Mouse (Mus musculus): ENCODE results near the gene Fcf1. TPM values are rescaled to one million over a fixed set of nuclear protein-coding genes. Genes with fewer than 3 reads are reported as not detected.

Fcf1 gene
- polyA plus RNA-seq, 1 experiment = 74.5 TPM

DNA sequence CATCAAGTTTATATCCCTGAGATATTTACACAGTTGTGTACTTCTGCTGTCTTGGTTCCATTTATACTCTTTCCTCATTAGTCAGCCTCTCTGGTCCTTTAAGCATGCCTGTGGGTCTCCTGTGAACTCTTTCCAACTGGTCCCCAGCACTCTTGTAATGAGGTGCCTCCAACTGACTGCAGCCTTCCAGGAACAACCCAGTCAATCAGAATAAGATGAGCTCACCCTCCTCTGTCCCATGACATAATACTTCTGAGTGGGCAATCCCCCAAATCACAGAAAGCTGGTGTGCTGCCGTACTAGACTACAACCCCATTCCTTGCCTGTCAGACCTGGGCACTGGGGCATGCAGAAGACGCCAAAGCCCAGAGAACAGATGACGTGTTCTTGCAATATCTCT, 14.4 kb upstream of the Fcf1 start:
- Histone ChIP-seq H3K4me1 (ENCODE audit: control insufficient read depth, insufficient read depth, low read length) (peaks cover 2% of the 10 kb centered on the region; the same call in 1 of the 2 replicates), H3K4me3 (ENCODE audit: insufficient read depth, low read length) (no peak overlapping the region), H3K27ac (ENCODE audit: insufficient read depth, low read length) (no peak overlapping the region)
- no peak for TF ChIP-seq CTCF (IDR thresholded peaks at IDR 0.05; ENCODE audit: extremely low read depth, insufficient read depth, low read length)

DNA sequence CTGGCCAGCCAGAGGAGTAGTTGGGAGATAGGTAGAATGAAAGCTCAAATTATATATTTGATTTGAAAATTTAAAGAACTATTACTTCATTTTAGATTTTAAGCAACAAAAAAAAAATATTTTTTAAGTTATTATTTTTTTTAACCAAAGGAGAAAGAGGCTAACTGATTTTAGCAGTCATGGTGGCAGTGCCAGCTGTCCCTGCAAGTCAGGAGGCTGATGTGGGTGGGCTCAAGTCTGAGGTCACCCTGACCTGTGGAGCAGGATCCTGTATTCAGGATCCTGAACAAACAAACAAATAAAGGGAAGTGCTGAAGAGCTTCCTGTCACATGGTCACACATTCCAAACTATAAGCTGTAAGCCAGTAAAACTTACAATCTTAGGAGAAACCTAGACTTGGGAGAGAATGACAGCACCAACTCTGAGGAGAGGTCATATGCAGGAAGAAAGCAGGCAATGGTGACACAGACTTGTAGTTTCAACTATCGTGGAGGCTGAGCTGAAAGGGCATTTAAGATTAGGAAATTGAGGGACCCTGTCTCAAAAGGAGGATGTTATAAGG, 11.8 kb upstream of the Fcf1 start:
- TF ChIP-seq POLR2A (IDR thresholded peaks at IDR 0.05; ENCODE audit: extremely low read depth, insufficient read depth, low read length) = no peak
- TF ChIP-seq CTCF (IDR thresholded peaks at IDR 0.05; ENCODE audit: extremely low read depth, insufficient read depth, low read length) = no peak
- no peak overlapping the region for H3K27ac ChIP-seq (ENCODE audit: insufficient read depth, low read length)
- H3K4me3 ChIP-seq (ENCODE audit: insufficient read depth, low read length) = no peak overlapping the region
- peaks cover 2% of the 10 kb centered on the region; the same call in 1 of the 2 replicates for H3K4me1 ChIP-seq (ENCODE audit: control insufficient read depth, insufficient read depth, low read length)

DNA sequence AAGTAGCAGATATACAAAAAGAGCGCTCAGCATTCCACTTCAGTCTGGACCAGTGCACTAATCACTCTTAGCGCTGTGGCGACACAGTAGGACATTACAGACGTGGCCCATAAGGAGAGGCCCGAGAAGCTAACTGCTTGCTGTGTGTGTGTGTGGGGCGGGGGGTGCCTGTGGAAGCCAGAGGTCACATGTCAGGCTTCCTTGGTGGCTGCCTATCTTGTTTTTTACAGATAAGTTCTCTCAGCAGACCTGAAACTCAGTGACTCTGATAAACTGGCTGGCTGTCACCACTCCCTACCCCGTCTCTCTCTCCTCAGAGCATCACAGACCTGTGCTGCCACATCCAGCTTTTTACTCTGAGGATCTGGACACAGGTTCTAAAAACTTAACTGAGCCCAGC, 8.1 kb upstream of the Fcf1 start:
- Histone ChIP-seq H3K4me1 (ENCODE audit: control insufficient read depth, insufficient read depth, low read length) (peaks cover 2% of the 10 kb centered on the region; the same call in 1 of the 2 replicates), H3K27ac (ENCODE audit: insufficient read depth, low read length) (no peak overlapping the region), H3K4me3 (ENCODE audit: insufficient read depth, low read length) (no peak overlapping the region)
- no peak for TF ChIP-seq POLR2A (IDR thresholded peaks at IDR 0.05; ENCODE audit: extremely low read depth, insufficient read depth, low read length)
- no peak for TF ChIP-seq CTCF (IDR thresholded peaks at IDR 0.05; ENCODE audit: extremely low read depth, insufficient read depth, low read length)

DNA sequence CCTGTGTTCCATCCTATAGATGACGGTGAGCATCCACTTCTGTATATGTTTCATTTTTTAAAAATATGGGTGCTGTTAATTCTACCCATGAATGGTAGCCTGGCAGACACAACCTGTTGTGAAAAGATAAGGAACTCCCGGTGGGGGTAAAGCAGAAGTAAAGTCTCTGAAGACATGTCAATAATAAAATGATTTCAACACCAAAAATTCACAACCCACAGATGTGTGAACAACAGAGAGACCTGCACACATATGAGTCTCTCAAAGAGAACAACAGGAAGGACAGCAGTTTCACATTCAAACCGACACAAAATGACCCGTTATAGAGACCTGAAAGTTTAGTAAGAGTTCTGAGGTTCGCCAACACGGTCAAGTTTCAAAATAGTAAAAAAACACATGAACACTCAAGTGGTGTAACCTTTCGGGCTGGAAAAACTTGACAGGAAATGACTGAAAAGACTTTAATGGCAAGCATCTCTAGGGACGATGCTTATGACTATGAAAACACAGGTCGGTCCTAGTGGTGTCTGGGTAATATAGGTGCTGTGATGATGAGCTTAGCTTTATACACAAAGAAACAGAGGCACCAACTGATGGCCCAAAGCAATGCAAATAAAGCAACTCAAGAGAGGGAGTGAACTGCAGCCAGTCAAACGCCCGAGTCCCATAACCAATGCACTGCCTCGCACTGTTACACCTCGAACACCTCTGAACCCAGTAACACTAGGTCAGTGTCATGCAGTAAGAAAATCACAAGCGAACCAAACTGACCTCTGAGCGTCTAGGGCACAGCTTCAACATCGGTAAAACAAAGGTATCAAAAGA, 1.7 kb upstream of the Fcf1 start:
- no peak overlapping the region for H3K27ac ChIP-seq (ENCODE audit: insufficient read depth, low read length)
- H3K4me1 ChIP-seq (ENCODE audit: control insufficient read depth, insufficient read depth, low read length) = peaks cover 7% of the 10 kb centered on the region
- peak overlapping the region; percentile 92 for H3K4me3 ChIP-seq (ENCODE audit: insufficient read depth, low read length)
- TF ChIP-seq CTCF (IDR thresholded peaks at IDR 0.05; ENCODE audit: extremely low read depth, insufficient read depth, low read length) = no peak
- no peak for TF ChIP-seq POLR2A (IDR thresholded peaks at IDR 0.05; ENCODE audit: extremely low read depth, insufficient read depth, low read length)

DNA sequence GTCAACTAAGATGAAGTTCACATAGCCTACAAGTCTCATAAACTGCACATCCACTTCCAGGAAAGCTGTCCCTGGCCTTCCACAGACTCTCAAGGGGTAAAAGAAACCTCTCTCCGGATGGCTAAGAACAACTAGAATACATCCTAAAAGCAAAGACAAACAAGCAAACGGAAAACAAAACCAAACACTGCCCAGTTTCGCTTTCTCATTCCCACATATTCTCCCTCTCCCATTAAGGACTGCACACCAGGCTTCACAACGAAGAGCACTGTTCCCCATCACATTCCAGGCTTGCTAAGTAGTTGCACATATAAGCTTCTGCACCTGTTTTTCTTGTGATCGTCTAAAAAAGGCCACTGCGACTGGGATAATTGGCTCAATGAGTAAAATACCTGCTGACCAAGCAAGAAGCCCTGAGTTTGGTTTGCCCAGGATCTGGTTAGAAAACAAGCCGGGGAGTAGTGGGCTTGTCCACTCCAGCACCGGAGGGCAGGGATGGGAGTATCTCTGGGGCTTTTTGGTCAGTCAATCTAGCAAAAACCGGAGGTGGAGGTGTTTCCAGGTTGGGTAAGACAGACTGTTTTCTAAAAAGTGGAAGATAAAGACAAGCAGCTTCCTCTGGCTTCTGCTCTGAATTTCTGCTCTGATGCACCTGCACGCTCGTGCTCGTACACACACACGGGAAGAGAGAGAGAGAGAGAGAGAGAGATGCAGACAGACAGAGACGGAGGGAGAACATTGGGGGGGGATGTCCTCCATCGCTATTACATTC, 855 bp upstream of the Fcf1 start:
- Histone ChIP-seq H3K4me3 (ENCODE audit: insufficient read depth, low read length) (peak overlapping the region; percentile 92), H3K27ac (ENCODE audit: insufficient read depth, low read length) (no peak overlapping the region), H3K4me1 (ENCODE audit: control insufficient read depth, insufficient read depth, low read length) (peaks cover 7% of the 10 kb centered on the region)
- TF ChIP-seq CTCF (IDR thresholded peaks at IDR 0.05; ENCODE audit: extremely low read depth, insufficient read depth, low read length) (no peak), POLR2A (IDR thresholded peaks at IDR 0.05; ENCODE audit: extremely low read depth, insufficient read depth, low read length) (no peak)

GRCm38 (mm10) chr12:84979264-84979862, 8.7 kb downstream of the Fcf1 start:
- H3K4me1 ChIP-seq (ENCODE audit: control insufficient read depth, insufficient read depth, low read length) = no peaks in the 10 kb centered on the region
- H3K27ac ChIP-seq (ENCODE audit: insufficient read depth, low read length) = no peak overlapping the region
- TF ChIP-seq POLR2A (IDR thresholded peaks at IDR 0.05; ENCODE audit: extremely low read depth, insufficient read depth, low read length) (no peak), CTCF (IDR thresholded peaks at IDR 0.05; ENCODE audit: extremely low read depth, insufficient read depth, low read length) (no peak)
- no peak overlapping the region for H3K4me3 ChIP-seq (ENCODE audit: insufficient read depth, low read length)

GRCm38 (mm10) chr12:84989456-84989855, 18.8 kb downstream of the Fcf1 start:
- H3K4me3 ChIP-seq (ENCODE audit: insufficient read depth, low read length) = no peak overlapping the region
- TF ChIP-seq CTCF (IDR thresholded peaks at IDR 0.05; ENCODE audit: extremely low read depth, insufficient read depth, low read length) = no peak
- TF ChIP-seq POLR2A (IDR thresholded peaks at IDR 0.05; ENCODE audit: extremely low read depth, insufficient read depth, low read length) = no peak
- H3K4me1 ChIP-seq (ENCODE audit: control insufficient read depth, insufficient read depth, low read length) = no peaks in the 10 kb centered on the region
- no peak overlapping the region for H3K27ac ChIP-seq (ENCODE audit: insufficient read depth, low read length)

- no peak for TF ChIP-seq POLR2A (IDR thresholded peaks at IDR 0.05; ENCODE audit: extremely low read depth, insufficient read depth, low read length)
- TF ChIP-seq CTCF (IDR thresholded peaks at IDR 0.05; ENCODE audit: extremely low read depth, insufficient read depth, low read length) = no peak
- H3K27ac ChIP-seq (ENCODE audit: insufficient read depth, low read length) = no peak overlapping the region
- peak overlapping the region; percentile 92; the same call in 1 of the 2 replicates for H3K4me3 ChIP-seq (ENCODE audit: insufficient read depth, low read length)
- peaks cover 3% of the 10 kb centered on the region; the same call in 1 of the 2 replicates for H3K4me1 ChIP-seq (ENCODE audit: control insufficient read depth, insufficient read depth, low read length)
Observed at GRCm38 (mm10) chr12:84995112-84995761, 24.5 kb downstream of the Fcf1 start.

GRCm38 (mm10) chr12:84996083-84996496, 25.4 kb downstream of the Fcf1 start, which contains the start of gene Ylpm1:
Gene Ylpm1, plus strand, starts transcription at chr12:84996321.
- TF ChIP-seq CTCF (IDR thresholded peaks at IDR 0.05; ENCODE audit: extremely low read depth, insufficient read depth, low read length) (peak; percentile 58), POLR2A (IDR thresholded peaks at IDR 0.05; ENCODE audit: extremely low read depth, insufficient read depth, low read length) (peak; percentile 83)
- Histone ChIP-seq H3K4me3 (ENCODE audit: insufficient read depth, low read length) (peak within 1 kb of the TSS; percentile 92), H3K27ac (ENCODE audit: insufficient read depth, low read length) (peak within 1 kb of the TSS; percentile 66), H3K4me1 (ENCODE audit: control insufficient read depth, insufficient read depth, low read length) (peaks cover 3% of the 10 kb centered on the region; the same call in 1 of the 2 replicates)

Data from cortical plate, adult 2 months (tissue).